Mouse (Mus musculus): Measurements from ENCODE around the gene Samd1. TPM values are rescaled to one million over a fixed set of nuclear protein-coding genes. Genes with fewer than 3 reads are reported as not detected.

Samd1 gene
- 10.3 and 13.2 TPM in 2 replicates for polyA plus RNA-seq (2015; fragmentation: Nextera tagmentation; extraction: Ambion mirVana)

- no peak for ATAC-seq (ENCODE audit: insufficient number of reproducible peaks, low FRiP score, low TSS enrichment, low read depth)
- Histone ChIP-seq H3K4me2 (replicated peaks) (peak within 1 kb of the TSS; percentile 90), H3K36me3 (peaks cover 39% of the 10 kb centered on the region), H3K9ac (peak within 1 kb of the TSS; percentile 78), H3K4me1 (peaks cover 30% of the 10 kb centered on the region), H3K27ac (replicated peaks) (peak within 1 kb of the TSS; percentile 98), H3K27me3 (no peaks in the 10 kb centered on the region), H3K4me3 (replicated peaks) (peak within 1 kb of the TSS; percentile 80), H3K9me3 (replicated peaks) (no peaks in the 10 kb centered on the region)
- WGBS = under 1% methylated on average over 56 of the region's 112 CpGs
These were observed at the start of gene Samd1 for GRCm38 (mm10) chr8:83997511-83998141. Gene Samd1, plus strand, starts transcription at chr8:83997672.

GRCm38 (mm10) chr8:83954749-83955105 is 42.7 kb upstream of the Samd1 start:
- no peak overlapping the region; the same call in 1 of the 2 replicates for H3K27ac ChIP-seq (replicated peaks)
- H3K4me2 ChIP-seq (replicated peaks) = peak overlapping the region; percentile 89
- no peaks in the 10 kb centered on the region for H3K36me3 ChIP-seq
- H3K9ac ChIP-seq = peak overlapping the region; percentile 35; the same call in 1 of the 2 replicates
- H3K9me3 ChIP-seq (replicated peaks) = no peaks in the 10 kb centered on the region
- peak overlapping the region; percentile 68 for H3K4me3 ChIP-seq (replicated peaks)
- peaks cover 16% of the 10 kb centered on the region for H3K4me1 ChIP-seq
- H3K27me3 ChIP-seq = no peaks in the 10 kb centered on the region
- no peak for ATAC-seq (ENCODE audit: insufficient number of reproducible peaks, low FRiP score, low TSS enrichment, low read depth)
- 1% methylated on average over 14 of the region's 14 CpGs for WGBS

GRCm38 (mm10) chr8:83955106-83955957 is 42.1 kb upstream of the Samd1 start, which contains the start of the genes Gm10644 and Asf1b:
Gene Gm10644, minus strand, starts transcription at chr8:83955205.
Gene Asf1b, plus strand, starts transcription at chr8:83955507.
- Histone ChIP-seq H3K27me3 (no peaks in the 10 kb centered on the region), H3K4me2 (replicated peaks) (peak within 1 kb of the TSS; percentile 89), H3K9me3 (replicated peaks) (no peaks in the 10 kb centered on the region), H3K4me3 (replicated peaks) (peak within 1 kb of the TSS; percentile 68), H3K4me1 (peaks cover 16% of the 10 kb centered on the region), H3K27ac (replicated peaks) (no peak within 1 kb of the TSS; the same call in none of the 2 replicates), H3K36me3 (no peaks in the 10 kb centered on the region), H3K9ac (peak within 1 kb of the TSS; percentile 35)
- peak; percentile 99 for ATAC-seq (ENCODE audit: insufficient number of reproducible peaks, low FRiP score, low TSS enrichment, low read depth)
- under 1% methylated on average over 75 of the region's 75 CpGs for WGBS

- H3K9ac ChIP-seq = peak overlapping the region; percentile 24; the same call in 1 of the 2 replicates
- no peak for ATAC-seq (ENCODE audit: insufficient number of reproducible peaks, low FRiP score, low TSS enrichment, low read depth)
- peak overlapping the region; percentile 68 for H3K4me3 ChIP-seq (replicated peaks)
- under 1% methylated on average over 15 of the region's 15 CpGs for WGBS
- peaks cover 16% of the 10 kb centered on the region for H3K4me1 ChIP-seq
- no peaks in the 10 kb centered on the region for H3K36me3 ChIP-seq
- H3K9me3 ChIP-seq (replicated peaks) = no peaks in the 10 kb centered on the region
- peak overlapping the region; percentile 89 for H3K4me2 ChIP-seq (replicated peaks)
- H3K27ac ChIP-seq (replicated peaks) = no peak overlapping the region; the same call in 1 of the 2 replicates
- H3K27me3 ChIP-seq = no peaks in the 10 kb centered on the region
These were observed 41.6 kb upstream of the Samd1 start for GRCm38 (mm10) chr8:83955958-83956218.

- Histone ChIP-seq H3K4me3 (replicated peaks) (peak overlapping the region; percentile 68), H3K9me3 (replicated peaks) (no peaks in the 10 kb centered on the region), H3K36me3 (no peaks in the 10 kb centered on the region), H3K4me2 (replicated peaks) (peak overlapping the region; percentile 89), H3K27me3 (no peaks in the 10 kb centered on the region), H3K27ac (replicated peaks) (no peak overlapping the region), H3K9ac (no peak overlapping the region), H3K4me1 (peaks cover 16% of the 10 kb centered on the region)
- WGBS = 19% methylated on average over 1 of the region's 1 CpGs
- ATAC-seq (ENCODE audit: insufficient number of reproducible peaks, low FRiP score, low TSS enrichment, low read depth) = no peak
These were observed 40.7 kb upstream of the Samd1 start for GRCm38 (mm10) chr8:83956789-83957188.

- Histone ChIP-seq H3K27ac (replicated peaks) (no peak overlapping the region), H3K27me3 (no peaks in the 10 kb centered on the region), H3K36me3 (peaks cover 18% of the 10 kb centered on the region), H3K9me3 (replicated peaks) (no peaks in the 10 kb centered on the region), H3K9ac (no peak overlapping the region), H3K4me2 (replicated peaks) (no peak overlapping the region), H3K4me3 (replicated peaks) (no peak overlapping the region), H3K4me1 (no peaks in the 10 kb centered on the region)
- WGBS = 86% methylated on average over 5 of the region's 5 CpGs
- ATAC-seq (ENCODE audit: insufficient number of reproducible peaks, low FRiP score, low TSS enrichment, low read depth) = no peak
These were observed 33.3 kb upstream of the Samd1 start for GRCm38 (mm10) chr8:83964015-83964765.

- Histone ChIP-seq H3K9ac (no peak overlapping the region), H3K36me3 (peaks cover 25% of the 10 kb centered on the region), H3K9me3 (replicated peaks) (no peaks in the 10 kb centered on the region), H3K27me3 (no peaks in the 10 kb centered on the region), H3K4me3 (replicated peaks) (no peak overlapping the region), H3K4me1 (peaks cover 7% of the 10 kb centered on the region; the same call in 1 of the 2 replicates), H3K4me2 (replicated peaks) (no peak overlapping the region), H3K27ac (replicated peaks) (no peak overlapping the region)
- 93% methylated on average over 7 of the region's 7 CpGs for WGBS
- ATAC-seq (ENCODE audit: insufficient number of reproducible peaks, low FRiP score, low TSS enrichment, low read depth) = no peak
These were observed 29.8 kb upstream of the Samd1 start for GRCm38 (mm10) chr8:83967701-83968100.

- Histone ChIP-seq H3K27me3 (no peaks in the 10 kb centered on the region), H3K4me2 (replicated peaks) (no peak overlapping the region), H3K9me3 (replicated peaks) (no peaks in the 10 kb centered on the region), H3K36me3 (peaks cover 25% of the 10 kb centered on the region), H3K9ac (no peak overlapping the region), H3K4me1 (peaks cover 22% of the 10 kb centered on the region), H3K27ac (replicated peaks) (no peak overlapping the region), H3K4me3 (replicated peaks) (no peak overlapping the region)
- WGBS = 83% methylated on average over 4 of the region's 4 CpGs
- no peak for ATAC-seq (ENCODE audit: insufficient number of reproducible peaks, low FRiP score, low TSS enrichment, low read depth)
These were observed 26.4 kb upstream of the Samd1 start for GRCm38 (mm10) chr8:83971121-83971520.

- Histone ChIP-seq H3K27ac (replicated peaks) (no peak overlapping the region), H3K4me2 (replicated peaks) (peak overlapping the region; percentile 82), H3K4me1 (peaks cover 27% of the 10 kb centered on the region), H3K27me3 (no peaks in the 10 kb centered on the region), H3K9me3 (replicated peaks) (no peaks in the 10 kb centered on the region), H3K36me3 (peaks cover 25% of the 10 kb centered on the region), H3K9ac (no peak overlapping the region), H3K4me3 (replicated peaks) (peak overlapping the region; percentile 98)
- WGBS = 76% methylated on average over 6 of the region's 6 CpGs
- no peak for ATAC-seq (ENCODE audit: insufficient number of reproducible peaks, low FRiP score, low TSS enrichment, low read depth)
These were observed 25.8 kb upstream of the Samd1 start for GRCm38 (mm10) chr8:83971661-83972060.

- Histone ChIP-seq H3K4me1 (peaks cover 35% of the 10 kb centered on the region), H3K9ac (peak within 1 kb of the TSS; percentile 93), H3K9me3 (replicated peaks) (no peaks in the 10 kb centered on the region), H3K4me3 (replicated peaks) (peak within 1 kb of the TSS; percentile 98), H3K27me3 (no peaks in the 10 kb centered on the region), H3K27ac (replicated peaks) (peak within 1 kb of the TSS; percentile 67), H3K36me3 (peaks cover 18% of the 10 kb centered on the region), H3K4me2 (replicated peaks) (peak within 1 kb of the TSS; percentile 88)
- peak; percentile 100 for ATAC-seq (ENCODE audit: insufficient number of reproducible peaks, low FRiP score, low TSS enrichment, low read depth)
- under 1% methylated on average over 82 of the region's 94 CpGs for WGBS
These were observed 25.0 kb upstream of the Samd1 start, which contains the start of gene Prkaca for GRCm38 (mm10) chr8:83972150-83973120. Gene Prkaca, plus strand, starts transcription at chr8:83972993.

All from embryonic facial prominence, embryonic 15.5 days (tissue).